Mouse (Mus musculus) urinary bladder, postnatal 0 days (tissue): Measurements from ENCODE around the gene Hsfy2. TPM values are rescaled to one million over a fixed set of nuclear protein-coding genes. Genes with fewer than 3 reads are reported as not detected.

ENCODE experiments used
- polyA plus RNA-seq: library from polyadenylated mRNA; unstranded; fragments of >200 nt; fragmentation: Nextera tagmentation; extraction: Ambion mirVana; gene quantifications from 2 replicates; pipeline ENCODE4 v1.2.1, GENCODE M21; 2015

The Hsfy2 gene
- not detected in 2 replicates for polyA plus RNA-seq

DNA sequence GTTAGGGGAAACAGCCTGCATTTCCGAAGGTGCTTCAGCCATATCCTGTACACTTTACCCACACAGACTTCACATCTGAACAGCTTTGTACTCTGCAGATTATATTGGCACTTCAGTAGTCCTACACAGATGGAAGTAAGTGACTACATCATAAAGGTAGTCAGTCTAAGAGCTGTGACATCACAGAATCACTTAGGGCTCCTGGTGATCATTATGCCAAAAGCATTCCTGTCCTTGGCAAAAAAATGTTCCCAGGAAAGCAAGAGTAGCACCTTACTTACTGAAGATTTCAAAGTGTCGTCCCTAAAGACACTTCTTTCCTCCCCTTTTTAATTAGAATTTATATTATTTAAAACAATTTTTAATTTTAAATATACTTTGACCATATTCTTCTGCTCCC is at the start of gene Hsfy2:
TSS of gene Hsfy2 (minus strand) at position 101 of the 400 bp plus-strand sequence.

